Mouse (Mus musculus): ENCODE results near the gene Hhipl1. TPM values are rescaled to one million over a fixed set of nuclear protein-coding genes. Genes with fewer than 3 reads are reported as not detected.

Hhipl1 gene
- polyA plus RNA-seq, 1 experiment from 2014 or later: 0.24 TPM

- Histone ChIP-seq H3K27ac (replicated peaks) (no peak overlapping the region), H3K4me1 (replicated peaks; ENCODE audit: control insufficient read depth, insufficient read depth) (no peaks in the 10 kb centered on the region), H3K36me3 (ENCODE audit: control insufficient read depth, insufficient read depth, low read length) (no peaks in the 10 kb centered on the region), H3K4me3 (ENCODE audit: low read depth, low read length) (peak overlapping the region; percentile 29), H3K27me3 (ENCODE audit: control insufficient read depth, insufficient read depth, low read length) (peaks cover 3% of the 10 kb centered on the region; the same call in 1 of the 2 replicates), H3K9ac (ENCODE audit: low read length) (no peak overlapping the region; the same call in 1 of the 2 replicates), H3K9me3 (ENCODE audit: control insufficient read depth, low read length) (no peaks in the 10 kb centered on the region), H3K4me2 (replicated peaks; ENCODE audit: low read depth) (peak overlapping the region; percentile 44)
- no peak for TF ChIP-seq CTCF (IDR thresholded peaks at IDR 0.05; ENCODE audit: low read depth)
- WGBS: 11% methylated on average over 35 of the region's 35 CpGs
- no peak for DNase-seq (ENCODE audit: low spot score)
- ATAC-seq (ENCODE audit: low FRiP score, low TSS enrichment): no peak
Measured at GRCm38 (mm10) chr12:108352371-108353136, 46.5 kb downstream of the Hhipl1 start.

DNA sequence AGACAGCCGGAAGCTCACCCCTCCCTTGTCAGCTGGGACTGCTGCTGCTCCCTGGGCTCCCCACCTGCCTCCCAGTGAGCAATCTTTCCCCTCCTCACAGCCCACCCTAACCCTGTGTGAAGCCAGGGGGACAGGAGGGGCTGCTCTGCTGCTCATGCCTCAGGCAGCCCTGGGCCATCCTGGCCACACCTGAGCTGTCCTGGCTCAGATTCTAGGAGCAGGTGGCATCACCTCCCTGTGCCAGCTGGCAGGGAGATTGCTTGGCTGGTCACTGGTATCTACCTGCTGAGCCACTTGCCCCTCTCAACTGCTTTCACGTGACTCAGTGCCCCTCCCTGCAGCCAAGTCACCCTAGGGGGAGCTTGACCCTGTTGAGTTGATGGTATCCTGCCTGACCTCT is 48.2 kb downstream of the Hhipl1 start:
- Histone ChIP-seq H3K9me3 (ENCODE audit: control insufficient read depth, low read length) (no peaks in the 10 kb centered on the region), H3K4me2 (replicated peaks; ENCODE audit: low read depth) (no peak overlapping the region), H3K36me3 (ENCODE audit: control insufficient read depth, insufficient read depth, low read length) (no peaks in the 10 kb centered on the region), H3K9ac (ENCODE audit: low read length) (no peak overlapping the region), H3K4me1 (replicated peaks; ENCODE audit: control insufficient read depth, insufficient read depth) (no peaks in the 10 kb centered on the region), H3K27ac (replicated peaks) (no peak overlapping the region), H3K27me3 (ENCODE audit: control insufficient read depth, insufficient read depth, low read length) (peaks cover 3% of the 10 kb centered on the region; the same call in 1 of the 2 replicates), H3K4me3 (ENCODE audit: low read depth, low read length) (no peak overlapping the region)
- no peak for DNase-seq (ENCODE audit: low spot score)
- no peak for TF ChIP-seq CTCF (IDR thresholded peaks at IDR 0.05; ENCODE audit: low read depth)
- TF ChIP-seq EP300 (optimal IDR thresholded peaks at IDR 0.05): no peak
- ATAC-seq (ENCODE audit: low FRiP score, low TSS enrichment): no peak
- WGBS: 87% methylated on average over 2 of the region's 2 CpGs

DNA sequence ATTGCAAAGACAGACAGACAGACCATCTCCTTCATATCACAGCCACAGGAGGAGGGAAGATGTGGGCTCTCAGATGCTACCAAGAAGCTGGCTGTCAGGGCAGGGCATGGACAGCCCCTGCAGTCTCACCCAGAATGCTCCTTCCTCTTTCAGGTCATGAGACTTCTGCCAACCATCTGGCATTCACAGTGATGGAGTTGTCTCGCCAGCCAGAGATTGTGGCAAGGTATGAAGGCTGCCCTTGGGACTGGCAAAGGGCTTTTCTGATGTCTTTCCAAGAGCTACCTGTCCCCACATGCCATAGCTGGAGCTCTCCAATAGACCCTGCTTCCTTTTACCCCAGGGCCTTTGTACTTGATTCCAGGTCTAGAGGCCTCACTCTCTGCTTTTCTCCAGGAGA is 49.2 kb downstream of the Hhipl1 start:
- no peak for ATAC-seq (ENCODE audit: low FRiP score, low TSS enrichment)
- H3K9me3 ChIP-seq (ENCODE audit: control insufficient read depth, low read length): no peaks in the 10 kb centered on the region
- H3K4me3 ChIP-seq (ENCODE audit: low read depth, low read length): no peak overlapping the region
- H3K4me2 ChIP-seq (replicated peaks; ENCODE audit: low read depth): no peak overlapping the region
- peaks cover 3% of the 10 kb centered on the region; the same call in 1 of the 2 replicates for H3K27me3 ChIP-seq (ENCODE audit: control insufficient read depth, insufficient read depth, low read length)
- TF ChIP-seq EP300 (optimal IDR thresholded peaks at IDR 0.05): no peak
- no peak overlapping the region for H3K9ac ChIP-seq (ENCODE audit: low read length)
- no peaks in the 10 kb centered on the region for H3K4me1 ChIP-seq (replicated peaks; ENCODE audit: control insufficient read depth, insufficient read depth)
- DNase-seq (ENCODE audit: low spot score): no peak
- no peak overlapping the region for H3K27ac ChIP-seq (replicated peaks)
- 89% methylated on average over 1 of the region's 1 CpGs for whole genome bisulfite sequencing
- no peaks in the 10 kb centered on the region for H3K36me3 ChIP-seq (ENCODE audit: control insufficient read depth, insufficient read depth, low read length)

GRCm38 (mm10) chr12:108355986-108356385 is 49.9 kb downstream of the Hhipl1 start:
- TF ChIP-seq CTCF (IDR thresholded peaks at IDR 0.05; ENCODE audit: low read depth) (peak; percentile 37; the same call in 1 of the 2 replicates), EP300 (optimal IDR thresholded peaks at IDR 0.05) (no peak)
- Histone ChIP-seq H3K27me3 (ENCODE audit: control insufficient read depth, insufficient read depth, low read length) (peaks cover 3% of the 10 kb centered on the region; the same call in 1 of the 2 replicates), H3K9ac (ENCODE audit: low read length) (no peak overlapping the region), H3K9me3 (ENCODE audit: control insufficient read depth, low read length) (no peaks in the 10 kb centered on the region), H3K36me3 (ENCODE audit: control insufficient read depth, insufficient read depth, low read length) (no peaks in the 10 kb centered on the region), H3K27ac (replicated peaks) (no peak overlapping the region), H3K4me3 (ENCODE audit: low read depth, low read length) (no peak overlapping the region), H3K4me1 (replicated peaks; ENCODE audit: control insufficient read depth, insufficient read depth) (no peaks in the 10 kb centered on the region), H3K4me2 (replicated peaks; ENCODE audit: low read depth) (no peak overlapping the region)
- ATAC-seq (ENCODE audit: low FRiP score, low TSS enrichment) (no peak), DNase-seq (ENCODE audit: low spot score) (no peak)

- TF ChIP-seq CTCF (IDR thresholded peaks at IDR 0.05; ENCODE audit: low read depth): peak; percentile 96
- TF ChIP-seq EP300 (optimal IDR thresholded peaks at IDR 0.05): no peak
- DNase-seq (ENCODE audit: low spot score) (peak; percentile 90), ATAC-seq (ENCODE audit: low FRiP score, low TSS enrichment) (peak; percentile 77)
- Histone ChIP-seq H3K4me2 (replicated peaks; ENCODE audit: low read depth) (no peak overlapping the region), H3K9ac (ENCODE audit: low read length) (no peak overlapping the region), H3K4me1 (replicated peaks; ENCODE audit: control insufficient read depth, insufficient read depth) (no peaks in the 10 kb centered on the region), H3K27me3 (ENCODE audit: control insufficient read depth, insufficient read depth, low read length) (no peaks in the 10 kb centered on the region), H3K27ac (replicated peaks) (0 out of 2 replicates have a peak overlapping the region, but pooled peaks have one; percentile 40), H3K36me3 (ENCODE audit: control insufficient read depth, insufficient read depth, low read length) (no peaks in the 10 kb centered on the region), H3K4me3 (ENCODE audit: low read depth, low read length) (no peak overlapping the region), H3K9me3 (ENCODE audit: control insufficient read depth, low read length) (no peaks in the 10 kb centered on the region)
- 3% methylated on average over 5 of the region's 5 CpGs for WGBS
Measured at GRCm38 (mm10) chr12:108363796-108364195, 57.7 kb downstream of the Hhipl1 start.

DNA sequence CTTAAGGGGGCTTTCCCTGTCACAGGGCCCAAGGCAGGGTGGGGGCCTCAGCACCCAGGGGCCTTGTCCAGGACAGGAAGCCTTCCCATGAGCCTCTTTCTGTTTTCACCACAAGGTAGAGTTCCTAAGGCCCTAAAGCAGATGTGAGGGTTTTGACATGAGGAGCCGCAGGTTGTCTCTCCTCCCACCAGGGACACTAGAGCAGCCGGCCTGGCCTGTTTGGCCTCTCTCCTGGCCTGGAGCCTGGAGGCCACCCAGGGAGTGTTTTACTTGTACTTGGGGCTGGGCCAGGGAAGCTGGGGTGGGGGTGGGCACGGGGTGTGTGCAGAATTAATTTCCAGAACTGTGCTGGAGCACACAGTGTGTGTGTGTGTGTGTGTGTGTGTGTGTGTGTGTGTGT is 59.3 kb downstream of the Hhipl1 start:
- Histone ChIP-seq H3K27ac (replicated peaks) (peak overlapping the region; percentile 75), H3K9ac (ENCODE audit: low read length) (no peak overlapping the region), H3K9me3 (ENCODE audit: control insufficient read depth, low read length) (no peaks in the 10 kb centered on the region), H3K36me3 (ENCODE audit: control insufficient read depth, insufficient read depth, low read length) (no peaks in the 10 kb centered on the region), H3K27me3 (ENCODE audit: control insufficient read depth, insufficient read depth, low read length) (no peaks in the 10 kb centered on the region), H3K4me2 (replicated peaks; ENCODE audit: low read depth) (no peak overlapping the region), H3K4me3 (ENCODE audit: low read depth, low read length) (no peak overlapping the region), H3K4me1 (replicated peaks; ENCODE audit: control insufficient read depth, insufficient read depth) (no peaks in the 10 kb centered on the region)
- DNase-seq (ENCODE audit: low spot score) (peak; percentile 85), ATAC-seq (ENCODE audit: low FRiP score, low TSS enrichment) (peak; percentile 81)
- 10% methylated on average over 3 of the region's 3 CpGs for WGBS
- TF ChIP-seq CTCF (IDR thresholded peaks at IDR 0.05; ENCODE audit: low read depth) (peak; percentile 63), EP300 (optimal IDR thresholded peaks at IDR 0.05) (peak; percentile 70)
